Mouse (Mus musculus) layer of hippocampus, adult 9-10 months (tissue): ENCODE results near the gene Gm28079.
"Not testable (repeated sequence)": the region's sequence is repeated elsewhere in the genome, so short reads cannot be mapped to it uniquely, and the experiment has no call there.

Experiments
- DNase-seq: peaks from one replicate; pipeline ENCODE4 v3.0.0; 2022; ENCODE audit warnings: low spot score

Gene Gm28079

DNA sequence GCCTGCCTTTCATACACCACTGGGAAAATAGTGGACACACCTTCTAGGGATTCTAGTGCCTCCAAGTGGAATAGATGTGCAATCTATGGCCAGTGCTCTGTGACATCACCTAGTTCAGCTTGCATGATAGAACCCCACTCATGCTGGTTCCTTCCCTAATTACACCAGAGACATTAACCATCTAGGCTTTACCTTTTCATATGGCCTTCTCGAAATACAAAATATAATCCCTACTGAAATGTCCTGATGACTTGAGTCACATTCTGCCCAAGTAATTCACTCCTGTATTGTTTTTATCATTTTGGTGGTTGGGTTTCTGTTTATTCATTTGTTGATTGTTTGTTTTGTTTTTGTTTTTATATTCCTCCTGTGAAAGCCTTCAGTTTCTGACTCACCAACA, at the start of gene Gm28079:
Gm28079 (minus strand) TSS at position 101 of the 400 bp plus-strand sequence.
- DNase-seq = not testable (repeated sequence)
